8 mouse cellular contexts compared by ENCODE assay signal in genomic region chr2:92374514-92374913, GRCm38 (mm10). TPM values are rescaled to one million over a fixed set of nuclear protein-coding genes. Genes with fewer than 3 reads are reported as not detected.
DNase-seq lines count a peak whose midpoint lies in the region; ATAC-seq and TF ChIP-seq lines count a peak whose summit lies in the region.

Pex16 (plus strand) TSS chr2:92374676.
Large2 (minus strand) TSS chr2:92374869.

- DNase-seq in A20 (ENCODE audit: low read depth, low spot score) (peak; percentile 62), ES-E14 (ENCODE audit: low read depth, low spot score) (no peak)
- DNase-seq in large intestine, adult 2 months (ENCODE audit: low read depth, low spot score): no peak
- no peak for DNase-seq in yolk sac, embryonic 10.5 days (ENCODE audit: low spot score)

- H3K9ac ChIP-seq in ES-E14 (ENCODE audit: insufficient read depth, low read depth, low read length, poor library complexity, severe bottlenecking): peak within 1 kb of the TSS; percentile 79
- H3K9ac ChIP-seq in heart, embryonic 15.5 days: peak within 1 kb of the TSS; percentile 73
- peak within 1 kb of the TSS; percentile 45 for H3K9ac ChIP-seq in stomach, embryonic 14.5 days (replicated peaks; ENCODE audit: low read depth, low read length)

- in situ Hi-C loops in ES-E14 (cut with MboI; ENCODE audit: low sequenced_read_pairs in 2 of 2, unreplicated experiment in 2 of 2): no loop called here

- peaks cover 8% of the 10 kb centered on the region; the same call in 1 of the 2 replicates for H3K36me3 ChIP-seq in ES-E14 (ENCODE audit: control insufficient read depth, insufficient read depth, low read length, poor library complexity, severe bottlenecking)
- peaks cover 13% of the 10 kb centered on the region for H3K36me3 ChIP-seq in heart, embryonic 15.5 days
- peaks cover 21% of the 10 kb centered on the region for H3K36me3 ChIP-seq in macrophage (ENCODE audit: inconsistent target)
- peaks cover 9% of the 10 kb centered on the region; the same call in 1 of the 2 replicates for H3K36me3 ChIP-seq in stomach, embryonic 14.5 days (ENCODE audit: control insufficient read depth, insufficient read depth, low read length)

- WGBS in heart, embryonic 15.5 days: 2% methylated on average over 16 of the region's 16 CpGs
- under 1% methylated on average over 16 of the region's 16 CpGs for WGBS in large intestine, adult 2 months
- WGBS in macrophage (ENCODE audit: missing documents): 4% methylated on average over 16 of the region's 16 CpGs
- WGBS in stomach, embryonic 14.5 days: 2% methylated on average over 16 of the region's 16 CpGs

- ATAC-seq in heart, embryonic 15.5 days (replicated peaks; ENCODE audit: insufficient number of reproducible peaks, insufficient read depth, low FRiP score, low read depth): no peak
- no peak; the same call in 1 of the 2 replicates for ATAC-seq in stomach, embryonic 14.5 days (ENCODE audit: insufficient number of reproducible peaks, insufficient read depth, low FRiP score, low read depth)

- H3K4me3 ChIP-seq in ES-E14 (ENCODE audit: insufficient read depth in 1 of 2, low read depth in 1 of 2, low read length in 2 of 2, poor library complexity in 1 of 2, severe bottlenecking in 1 of 2) (peak within 1 kb of the TSS; percentile 82 to 88), macrophage (ENCODE audit: inconsistent target) (peak within 1 kb of the TSS; percentile 97)
- peak within 1 kb of the TSS; percentile 74 for H3K4me3 ChIP-seq in cortical plate, adult 2 months (ENCODE audit: insufficient read depth, low read length)
- peak within 1 kb of the TSS; percentile 75 for H3K4me3 ChIP-seq in heart, embryonic 15.5 days
- H3K4me3 ChIP-seq in stomach, embryonic 14.5 days (ENCODE audit: low read depth, low read length): peak within 1 kb of the TSS; percentile 75

- H3K9me3 ChIP-seq in ES-E14 (ENCODE audit: control insufficient read depth, insufficient read depth, low read depth, low read length): no peaks in the 10 kb centered on the region
- H3K9me3 ChIP-seq in heart, embryonic 15.5 days (replicated peaks): no peaks in the 10 kb centered on the region
- H3K9me3 ChIP-seq in stomach, embryonic 14.5 days (ENCODE audit: control insufficient read depth, low read depth, low read length): no peaks in the 10 kb centered on the region

- H3K27me3 ChIP-seq in heart, embryonic 15.5 days: peaks cover 40% of the 10 kb centered on the region
- H3K27me3 ChIP-seq in stomach, embryonic 14.5 days (ENCODE audit: control insufficient read depth, insufficient read depth, low read length): no peaks in the 10 kb centered on the region

- H3K4me1 ChIP-seq in ES-E14 (ENCODE audit: control insufficient read depth in 2 of 2, insufficient read depth in 2 of 2, low read length in 2 of 2, poor library complexity in 1 of 2): peaks cover 2 to 29% of the 10 kb centered on the region in 2 experiments; a peak in 3 of 4 replicates
- H3K4me1 ChIP-seq in cortical plate, adult 2 months (ENCODE audit: control insufficient read depth, insufficient read depth, low read length): peaks cover 5% of the 10 kb centered on the region
- peaks cover 36% of the 10 kb centered on the region for H3K4me1 ChIP-seq in heart, embryonic 15.5 days (replicated peaks)
- peaks cover 31% of the 10 kb centered on the region for H3K4me1 ChIP-seq in stomach, embryonic 14.5 days (ENCODE audit: control insufficient read depth, insufficient read depth, low read length)

- no peak for TF ChIP-seq CTCF in cortical plate, adult 2 months (IDR thresholded peaks at IDR 0.05; ENCODE audit: extremely low read depth, insufficient read depth, low read length)

- H3K27ac ChIP-seq in ES-E14 (ENCODE audit: insufficient read depth, low read depth, low read length, poor library complexity, severe bottlenecking) (no peak within 1 kb of the TSS), macrophage (peak within 1 kb of the TSS; percentile 67)
- 0 out of 2 replicates have a peak within 1 kb of the TSS, but pooled peaks have one; percentile 8 for H3K27ac ChIP-seq in cortical plate, adult 2 months (ENCODE audit: insufficient read depth, low read length)
- H3K27ac ChIP-seq in heart, embryonic 15.5 days: peak within 1 kb of the TSS; percentile 84
- peak within 1 kb of the TSS; percentile 86 for H3K27ac ChIP-seq in stomach, embryonic 14.5 days (ENCODE audit: low read length)

- H3K4me2 ChIP-seq in heart, embryonic 15.5 days: peak within 1 kb of the TSS; percentile 85
- peak within 1 kb of the TSS; percentile 84 for H3K4me2 ChIP-seq in stomach, embryonic 14.5 days (replicated peaks; ENCODE audit: low read depth, low read length)

- peak; percentile 73 for TF ChIP-seq POLR2A in cortical plate, adult 2 months (IDR thresholded peaks at IDR 0.05; ENCODE audit: extremely low read depth, insufficient read depth, low read length)

- H3K79me2 ChIP-seq in macrophage (ENCODE audit: inconsistent target): peaks cover 21% of the 10 kb centered on the region; the same call in 1 of the 2 replicates

TF ChIP-seq in ES-E14, 5 proteins besides CTCF, POLR2A, EP300 and RAD21:
- TF ChIP-seq MAFK (IDR thresholded peaks at IDR 0.05; ENCODE audit: insufficient read depth, low read depth, low read length): no peak
- TF ChIP-seq CHD2 (IDR thresholded peaks at IDR 0.05; ENCODE audit: low read depth, low read length): no peak
- no peak for TF ChIP-seq ZNF384 (IDR thresholded peaks at IDR 0.05; ENCODE audit: low read depth, low read length)
- TF ChIP-seq HCFC1 (IDR thresholded peaks at IDR 0.05; ENCODE audit: borderline replicate concordance, insufficient read depth, low read length): no peak
- TF ChIP-seq ZC3H11A (IDR thresholded peaks at IDR 0.05; ENCODE audit: borderline replicate concordance, low read depth, low read length): no peak

RNA-seq across cellular contexts. Expression of gene Pex16, which starts in this region (rescaled TPM):
- total RNA-seq in ES-E14 (2012; rRNA removed): 21.1 and 30.0 TPM in 2 replicates
- polyA plus RNA-seq in cortical plate, adult 2 months (2012; rRNA removed): 45.5 and 50.3 TPM in 2 replicates
- 14.8 and 19.0 TPM in 2 replicates for polyA plus RNA-seq in heart, embryonic 15.5 days (2015; fragmentation: Nextera tagmentation; extraction: Ambion mirVana)
- polyA plus RNA-seq in large intestine, adult 2 months (2012; rRNA removed): 80.6 and 112 TPM in 2 replicates
- 10 to 100 TPM; 13.2 to 66.6 (median 39.2) TPM for total RNA-seq in macrophage (2018; cell fraction: chromatin; rRNA removed)
- 10 to 100 TPM; 10.3 to 36.5 (median 19.9) TPM for total RNA-seq in macrophage (2018; cell fraction: cytosol; rRNA removed)
- total RNA-seq in macrophage (2018; cell fraction: nucleus; rRNA removed): 10 to 100 TPM; 13.0 to 44.1 (median 26.0) TPM
- polyA plus RNA-seq in macrophage (2018): 5.9 to 14.5 TPM (median 11.3 TPM) in 3 replicates
- polyA plus RNA-seq in stomach, embryonic 14.5 days (2014; fragmentation: Nextera tagmentation; extraction: Ambion mirVana): 20.0 and 23.2 TPM in 2 replicates

RNA-seq across cellular contexts. Expression of gene Large2, which starts in this region (rescaled TPM):
- 10.3 and 17.5 TPM in 2 replicates for total RNA-seq in ES-E14 (2012; rRNA removed)
- 0.31 and 0.59 TPM in 2 replicates for polyA plus RNA-seq in cortical plate, adult 2 months (2012; rRNA removed)
- polyA plus RNA-seq in heart, embryonic 15.5 days (2015; fragmentation: Nextera tagmentation; extraction: Ambion mirVana): 1.6 and 3.4 TPM in 2 replicates
- 15.0 and 16.4 TPM in 2 replicates for polyA plus RNA-seq in large intestine, adult 2 months (2012; rRNA removed)
- total RNA-seq in macrophage (2018; cell fraction: chromatin; rRNA removed): not detected
- total RNA-seq in macrophage (2018; cell fraction: cytosol; rRNA removed): not detected
- total RNA-seq in macrophage (2018; cell fraction: nucleus; rRNA removed): not detected
- polyA plus RNA-seq in macrophage (2018): not detected in 3 replicates
- polyA plus RNA-seq in stomach, embryonic 14.5 days (2014; fragmentation: Nextera tagmentation; extraction: Ambion mirVana): 14.8 and 14.9 TPM in 2 replicates
